ENCODE assay signal across 10 mouse cellular contexts in genomic region chr6:112091125-112091763, GRCm38 (mm10).
A peak's percentile ranks its signal among the peaks of the same experiment; 100 is the strongest.
DNase-seq lines count a peak whose midpoint lies in the region; ATAC-seq and TF ChIP-seq lines count a peak whose summit lies in the region.
"Had no signal": no experiment of that assay in that cellular context is flagged by ENCODE, and none has a peak within 500 bp of the region (broad histone marks: within the 10 kb centered on the region; RNA-seq: fewer than 3 reads in every experiment).

No protein-coding gene starts in this region.

- no peak for TF ChIP-seq EP300 in MEL (IDR thresholded peaks at IDR 0.05; ENCODE audit: low read depth in 1 of 2, low read length in 2 of 2)

- no peak overlapping the region for H3K4me2 ChIP-seq in liver, embryonic 12.5 days
- H3K4me2 ChIP-seq: embryonic facial prominence, embryonic 13.5 days had no signal

- H3K4me1 ChIP-seq in MEL (ENCODE audit: control insufficient read depth in 1 of 2, insufficient read depth in 2 of 2, low read length in 2 of 2) = no peaks in the 10 kb centered on the region
- no peaks in the 10 kb centered on the region for H3K4me1 ChIP-seq in liver, embryonic 12.5 days
- H3K4me1 ChIP-seq: embryonic facial prominence, embryonic 13.5 days had no signal

- peak; percentile 62 for DNase-seq in 3T3-L1 (ENCODE audit: low read depth, low spot score)
- DNase-seq in MEL (ENCODE audit: low read depth, low spot score) = peak; percentile 4
- DNase-seq in embryo, embryonic 10 days (ENCODE audit: low spot score) = peak; percentile 73
- DNase-seq in heart, postnatal 4 days = peak; percentile 52
- peak; percentile 52 for DNase-seq in layer of hippocampus, adult 9-10 months (ENCODE audit: low spot score)
- DNase-seq in lung, postnatal 36 days = peak; percentile 37
- DNase-seq in telencephalon, adult 2 months (ENCODE audit: low read depth, low spot score) = peak; percentile 52

- H3K79me2 ChIP-seq in MEL (ENCODE audit: control insufficient read depth, insufficient read depth, low read length, poor library complexity) = no peaks in the 10 kb centered on the region

- no peak overlapping the region for H3K27ac ChIP-seq in MEL (ENCODE audit: control insufficient read depth, low read depth, low read length)
- H3K27ac ChIP-seq in liver, embryonic 12.5 days = no peak overlapping the region
- H3K27ac ChIP-seq: embryonic facial prominence, embryonic 13.5 days; macrophage had no signal

- peak in 1 of 3 experiments; percentile 22; a peak in 2 of 6 replicates for TF ChIP-seq CTCF in MEL (IDR thresholded peaks at IDR 0.05 in 2 of 3, conservative IDR thresholded peaks at IDR 0.05 in 1 of 3; ENCODE audit: control insufficient read depth in 1 of 3, insufficient read depth in 1 of 3, low read depth in 2 of 3, low read length in 3 of 3, poor library complexity in 1 of 3, severe bottlenecking in 1 of 3)

- H3K27me3 ChIP-seq in MEL (ENCODE audit: control insufficient read depth in 1 of 2, insufficient read depth in 2 of 2, low read length in 2 of 2) = no peaks in the 10 kb centered on the region
- no peaks in the 10 kb centered on the region for H3K27me3 ChIP-seq in liver, embryonic 12.5 days (replicated peaks)
- H3K27me3 ChIP-seq: embryonic facial prominence, embryonic 13.5 days had no signal

- peak; percentile 11 for TF ChIP-seq RAD21 in MEL (IDR thresholded peaks at IDR 0.05; ENCODE audit: low read depth, low read length)

- H3K9me3 ChIP-seq in MEL (replicated peaks; ENCODE audit: insufficient read depth, low read length) = no peaks in the 10 kb centered on the region
- no peaks in the 10 kb centered on the region for H3K9me3 ChIP-seq in liver, embryonic 12.5 days (replicated peaks)
- H3K9me3 ChIP-seq: embryonic facial prominence, embryonic 13.5 days had no signal

- H3K4me3 ChIP-seq in MEL (ENCODE audit: control insufficient read depth in 1 of 2, insufficient read depth in 1 of 2, low read depth in 2 of 2, low read length in 2 of 2) = no peak overlapping the region
- no peak overlapping the region for H3K4me3 ChIP-seq in liver, embryonic 12.5 days
- H3K4me3 ChIP-seq: embryonic facial prominence, embryonic 13.5 days had no signal

- no peak overlapping the region for H3K9ac ChIP-seq in MEL (ENCODE audit: control insufficient read depth, low read depth, low read length, poor library complexity, severe bottlenecking)
- no peak overlapping the region for H3K9ac ChIP-seq in liver, embryonic 12.5 days
- H3K9ac ChIP-seq: embryonic facial prominence, embryonic 13.5 days had no signal

- ATAC-seq in liver, embryonic 12.5 days = no peak

- H3K36me3 ChIP-seq in MEL (ENCODE audit: control insufficient read depth in 1 of 2, insufficient read depth in 2 of 2, low read length in 2 of 2) = no peaks in the 10 kb centered on the region
- no peaks in the 10 kb centered on the region for H3K36me3 ChIP-seq in liver, embryonic 12.5 days
- H3K36me3 ChIP-seq: embryonic facial prominence, embryonic 13.5 days had no signal

- TF ChIP-seq POLR2A in MEL (IDR thresholded peaks at IDR 0.05; ENCODE audit: control insufficient read depth in 1 of 2, insufficient read depth in 1 of 2, low read depth in 1 of 2, low read length in 2 of 2, poor library complexity in 1 of 2) = no peak

- WGBS in liver, embryonic 12.5 days (ENCODE audit: insufficient replicate concordance) = 54% methylated on average over 3 of the region's 3 CpGs

TF ChIP-seq in MEL, 35 proteins besides CTCF, POLR2A, EP300 and RAD21:
- TF ChIP-seq CHD1 (IDR thresholded peaks at IDR 0.05; ENCODE audit: low read depth, low read length) = no peak
- peak; percentile 14; the same call in 1 of the 2 replicates for TF ChIP-seq SMC3 (IDR thresholded peaks at IDR 0.05; ENCODE audit: low read depth, low read length)

Comparison
In these comparisons a context has a peak if more than half of its experiments do, and no peak if none do; other contexts are left out.
1. DNase-seq: peak in every context shown above with its lines; median percentile 73 in embryo, embryonic 10 days; 62 in 3T3-L1; 52 in heart, postnatal 4 days; 52 in layer of hippocampus, adult 9-10 months; 52 in telencephalon, adult 2 months; 37 in lung, postnatal 36 days; 4 in MEL.